Mouse (Mus musculus) hindbrain, embryonic 11.5 days (tissue): ENCODE results near the gene Klhl22. TPM values are rescaled to one million over a fixed set of nuclear protein-coding genes. Genes with fewer than 3 reads are reported as not detected.
A peak's percentile ranks its signal among the peaks of the same experiment; 100 is the strongest.

Experiments used
- ATAC-seq: fragments of 200-750 bp; cut with Nextera tagmentation; 2 replicates; pipeline ENCODE4 v1.8.0; 2017; ENCODE audit warnings: mild to moderate bottlenecking, moderate TSS enrichment, moderate library complexity; ENCODE audit not compliant: low FRiP score
- DNase-seq: peaks from one replicate; pipeline ENCODE4 v3.0.0-alpha.2; 2015; ENCODE audit warnings: low spot score
- H3K27ac ChIP-seq: fragments of 300-500 bp; sonication (generic); 2 replicates; pipeline ENCODE4 v1.5.1; 2014; ENCODE audit warnings: mild to moderate bottlenecking, low read depth, low read length
- H3K27me3 ChIP-seq: fragments of 300-500 bp; sonication (generic); 2 replicates; pipeline ENCODE4 v1.6.1; 2014; ENCODE audit warnings: mild to moderate bottlenecking, low read length, moderate library complexity, mixed read lengths; ENCODE audit not compliant: control insufficient read depth, insufficient read depth
- H3K36me3 ChIP-seq: fragments of 300-500 bp; sonication (generic); 2 replicates; pipeline ENCODE4 v1.6.1; 2014; ENCODE audit warnings: mild to moderate bottlenecking, low read length, moderate library complexity, mixed read lengths; ENCODE audit not compliant: control insufficient read depth, insufficient read depth
- H3K4me1 ChIP-seq: fragments of 300-500 bp; sonication (generic); replicated peaks from 2 replicates; pipeline ENCODE4 v1.6.1; 2014; ENCODE audit warnings: low read length, mixed read lengths; ENCODE audit not compliant: control insufficient read depth, insufficient read depth
- H3K4me2 ChIP-seq: fragments of 300-500 bp; sonication (generic); replicated peaks from 2 replicates; pipeline ENCODE4 v1.6.1; 2014; ENCODE audit warnings: mild to moderate bottlenecking, low read depth, low read length
- H3K4me3 ChIP-seq: fragments of 300-500 bp; sonication (generic); 2 replicates; pipeline ENCODE4 v1.5.1; 2014; ENCODE audit warnings: low read depth, low read length
- H3K9ac ChIP-seq: fragments of 300-500 bp; sonication (generic); 2 replicates; pipeline ENCODE4 v1.6.1; 2014; ENCODE audit warnings: low read depth, low read length
- H3K9me3 ChIP-seq: fragments of 300-500 bp; sonication (generic); 2 replicates; pipeline ENCODE4 v1.6.1; 2016; ENCODE audit warnings: low read length; ENCODE audit not compliant: control insufficient read depth
- WGBS: fragments of 180-500 bp; shearing (Covaris S2); extraction: QIAGEN DNeasy Blood & Tissue Kit; methylation state at CpG from one replicate; pipeline ENCODE4 v1.1.7; 2014; 5-methylcytosine and 5-hydroxymethylcytosine counted together
- polyA plus RNA-seq: library from polyadenylated mRNA; unstranded; fragments of >200 nt; fragmentation: Nextera tagmentation; extraction: Ambion mirVana; gene quantifications from 2 replicates; pipeline ENCODE4 v1.2.1, GENCODE M21; 2014

The Klhl22 gene
- polyA plus RNA-seq, 1 experiment from 2014 or later = 45.0 TPM

DNA sequence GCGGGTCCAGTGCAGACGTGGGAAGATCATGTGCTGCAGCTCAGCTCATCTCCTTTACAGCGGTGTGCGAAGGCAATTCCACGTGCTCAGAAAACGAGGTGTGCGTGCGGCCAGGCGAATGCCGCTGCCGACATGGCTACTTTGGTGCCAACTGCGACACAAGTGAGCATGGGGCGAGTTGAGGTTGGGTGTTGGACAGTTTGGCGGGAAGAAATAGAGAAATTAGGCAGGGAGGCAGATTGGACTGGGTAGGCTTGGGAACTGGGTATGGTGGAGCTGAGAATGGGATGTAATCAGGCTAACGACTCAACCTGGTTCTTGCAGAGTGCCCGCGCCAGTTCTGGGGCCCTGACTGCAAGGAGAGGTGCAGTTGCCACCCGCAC, 43.0 kb downstream of the Klhl22 start:
- peaks cover 92% of the 10 kb centered on the region for H3K27me3 ChIP-seq
- no peak for ATAC-seq

DNA sequence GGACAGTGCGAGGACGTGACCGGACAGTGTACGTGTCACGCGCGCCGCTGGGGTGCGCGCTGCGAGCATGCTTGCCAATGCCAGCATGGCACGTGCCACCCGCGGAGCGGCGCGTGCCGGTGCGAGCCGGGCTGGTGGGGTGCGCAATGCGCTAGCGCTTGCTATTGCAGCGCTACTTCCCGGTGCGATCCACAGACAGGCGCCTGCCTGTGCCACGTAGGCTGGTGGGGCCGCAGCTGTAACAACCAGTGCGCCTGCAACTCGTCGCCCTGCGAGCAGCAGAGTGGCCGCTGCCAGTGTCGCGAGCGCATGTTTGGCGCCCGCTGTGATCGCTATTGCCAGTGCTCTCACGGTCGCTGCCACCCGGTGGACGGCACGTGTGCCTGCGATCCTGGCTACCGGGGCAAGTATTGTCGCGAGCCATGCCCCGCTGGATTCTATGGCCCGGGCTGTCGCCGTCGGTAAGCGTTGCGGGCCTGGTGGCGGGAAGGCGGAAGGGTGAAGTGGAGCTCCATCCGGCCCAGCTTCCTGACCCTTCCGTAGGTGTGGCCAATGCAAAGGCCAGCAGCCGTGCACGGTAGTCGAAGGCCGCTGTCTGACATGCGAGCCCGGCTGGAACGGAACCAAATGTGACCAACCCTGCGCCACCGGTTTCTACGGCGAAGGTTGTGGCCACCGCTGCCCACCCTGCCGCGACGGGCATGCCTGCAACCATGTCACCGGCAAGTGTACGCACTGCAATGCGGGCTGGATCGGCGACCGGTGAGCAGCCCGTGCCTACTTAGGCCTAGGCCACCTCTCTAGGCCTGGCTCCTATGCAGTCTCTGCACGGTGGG, 43.6 kb downstream of the Klhl22 start:
- Histone ChIP-seq H3K36me3 (no peaks in the 10 kb centered on the region), H3K9me3 (no peaks in the 10 kb centered on the region), H3K4me3 (peak overlapping the region; percentile 23), H3K4me1 (peaks cover 20% of the 10 kb centered on the region), H3K27me3 (peaks cover 88% of the 10 kb centered on the region), H3K27ac (no peak overlapping the region), H3K4me2 (peak overlapping the region; percentile 47), H3K9ac (no peak overlapping the region)
- ATAC-seq = no peak
- 3% methylated on average over 83 of the region's 83 CpGs for WGBS
- peak; percentile 58 for DNase-seq

More for the DNA sequence above, 43.0 kb downstream of the Klhl22 start:
- DNase-seq = no peak
- Histone ChIP-seq H3K36me3 (no peaks in the 10 kb centered on the region), H3K4me3 (peak overlapping the region; percentile 23), H3K9me3 (no peaks in the 10 kb centered on the region), H3K4me1 (peaks cover 18% of the 10 kb centered on the region), H3K4me2 (peak overlapping the region; percentile 47; the same call in 1 of the 2 replicates), H3K9ac (no peak overlapping the region), H3K27ac (no peak overlapping the region)
- 5% methylated on average over 18 of the region's 18 CpGs for WGBS

DNA sequence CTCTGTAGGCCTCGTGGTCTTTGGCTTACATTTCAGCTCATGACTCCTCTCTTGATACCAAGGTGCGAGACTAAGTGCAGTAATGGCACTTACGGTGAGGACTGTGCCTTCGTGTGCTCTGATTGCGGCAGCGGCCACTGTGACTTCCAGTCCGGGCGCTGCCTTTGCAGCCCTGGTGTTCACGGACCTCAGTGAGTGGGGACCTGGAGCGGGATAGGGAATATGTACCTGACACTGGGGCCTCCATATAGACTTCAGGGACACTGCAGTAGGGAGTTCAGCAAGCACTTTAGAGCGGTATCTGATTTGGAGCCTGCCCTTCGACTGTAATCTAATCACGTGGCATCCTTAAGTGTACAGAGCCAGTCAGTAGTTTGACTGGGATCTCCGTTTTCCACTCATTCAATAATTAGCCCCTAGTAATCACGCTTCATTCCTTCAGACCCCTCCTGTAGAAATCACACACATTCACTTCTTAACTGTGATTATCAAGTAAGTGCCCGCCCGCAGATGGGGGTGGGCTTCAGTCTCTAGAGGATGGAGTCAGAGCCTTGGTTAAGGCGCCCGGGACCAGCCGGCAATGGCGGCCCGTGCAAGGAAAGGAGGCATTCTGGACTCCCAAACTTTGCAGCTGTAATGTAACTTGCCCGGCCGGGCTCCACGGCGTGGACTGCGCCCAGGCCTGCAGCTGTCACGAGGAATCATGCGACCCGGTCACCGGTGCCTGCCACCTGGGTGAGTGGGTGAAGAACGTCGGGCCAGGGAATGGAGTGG, 44.4 kb downstream of the Klhl22 start:
- no peak for DNase-seq
- Histone ChIP-seq H3K36me3 (no peaks in the 10 kb centered on the region), H3K27me3 (peaks cover 87% of the 10 kb centered on the region), H3K4me3 (peak overlapping the region; percentile 30), H3K4me1 (peaks cover 21% of the 10 kb centered on the region), H3K4me2 (peak overlapping the region; percentile 47), H3K27ac (no peak overlapping the region), H3K9ac (no peak overlapping the region), H3K9me3 (no peaks in the 10 kb centered on the region)
- WGBS = 9% methylated on average over 33 of the region's 33 CpGs
- ATAC-seq = no peak; the same call in 1 of the 2 replicates

DNA sequence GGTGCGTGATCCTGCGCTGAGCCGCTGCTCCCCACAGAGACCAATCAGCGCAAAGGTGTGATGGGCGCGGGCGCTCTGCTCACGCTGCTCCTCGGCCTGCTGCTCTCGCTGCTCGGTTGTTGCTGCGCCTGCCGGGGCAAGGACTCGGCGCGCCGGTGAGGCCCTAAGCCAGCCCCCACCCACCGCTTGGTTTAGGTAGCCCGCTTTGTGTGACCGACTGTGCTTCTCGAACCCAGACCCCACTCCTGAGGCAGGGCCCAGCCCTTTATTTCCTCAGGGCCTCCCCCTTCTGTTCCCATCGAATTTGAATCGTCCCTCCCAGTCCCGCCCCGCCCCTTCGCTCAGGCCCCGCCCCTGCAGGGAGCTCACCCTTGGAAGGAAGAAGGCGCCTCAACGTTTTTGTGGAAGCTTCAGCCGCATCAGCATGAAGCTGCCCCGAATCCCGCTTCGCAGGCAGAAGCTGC, 45.1 kb downstream of the Klhl22 start:
- Histone ChIP-seq H3K27me3 (peaks cover 81% of the 10 kb centered on the region), H3K9me3 (no peaks in the 10 kb centered on the region), H3K9ac (no peak overlapping the region), H3K4me1 (peaks cover 21% of the 10 kb centered on the region), H3K36me3 (no peaks in the 10 kb centered on the region), H3K27ac (no peak overlapping the region), H3K4me2 (peak overlapping the region; percentile 43), H3K4me3 (peak overlapping the region; percentile 30)
- DNase-seq (peak; percentile 68), ATAC-seq (peak; percentile 15; the same call in 1 of the 2 replicates)
- 4% methylated on average over 33 of the region's 33 CpGs for WGBS

- Histone ChIP-seq H3K4me3 (no peak overlapping the region), H3K4me2 (no peak overlapping the region; the same call in 1 of the 2 replicates), H3K9me3 (no peaks in the 10 kb centered on the region), H3K36me3 (no peaks in the 10 kb centered on the region), H3K4me1 (peaks cover 21% of the 10 kb centered on the region), H3K9ac (no peak overlapping the region), H3K27me3 (peaks cover 77% of the 10 kb centered on the region), H3K27ac (no peak overlapping the region)
- 14% methylated on average over 6 of the region's 7 CpGs for WGBS
- no peak for ATAC-seq
- peak; percentile 40 for DNase-seq
These were observed 45.6 kb downstream of the Klhl22 start for GRCm38 (mm10) chr16:17804982-17805381.

DNA sequence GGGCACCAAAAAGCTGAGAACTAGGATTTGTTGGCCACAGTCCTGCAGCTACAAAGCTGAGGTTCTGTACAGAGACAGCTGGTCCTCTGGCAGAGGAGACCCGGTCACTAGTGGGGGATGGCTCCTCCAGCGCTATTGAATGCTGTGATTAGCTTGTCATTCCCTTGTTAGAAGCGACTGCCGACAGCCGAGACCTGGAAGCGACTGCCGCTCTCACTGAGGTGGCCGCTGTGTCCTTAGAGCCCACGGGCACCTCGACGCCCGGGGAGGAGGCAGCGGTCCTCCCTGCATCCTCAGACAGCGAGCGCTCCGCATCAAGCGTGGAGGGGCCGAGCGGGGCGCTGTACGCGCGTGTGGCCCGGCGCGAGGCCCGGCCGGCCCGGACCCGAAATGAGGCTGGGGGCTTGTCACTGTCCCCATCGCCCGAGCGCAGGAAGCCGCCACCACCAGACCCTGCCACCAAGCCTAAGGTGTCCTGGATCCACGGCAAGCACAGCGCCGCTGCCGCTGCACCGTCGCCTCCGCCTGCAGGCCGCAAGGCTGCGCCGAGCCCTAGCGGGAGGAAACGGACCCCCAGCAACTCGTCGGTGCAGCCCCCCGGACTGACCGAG, 47.3 kb downstream of the Klhl22 start:
- Histone ChIP-seq H3K9me3 (no peaks in the 10 kb centered on the region), H3K9ac (peak overlapping the region; percentile 81), H3K4me2 (peak overlapping the region; percentile 99), H3K36me3 (no peaks in the 10 kb centered on the region), H3K4me3 (peak overlapping the region; percentile 55), H3K4me1 (peaks cover 21% of the 10 kb centered on the region), H3K27ac (peak overlapping the region; percentile 51), H3K27me3 (peaks cover 66% of the 10 kb centered on the region)
- DNase-seq (peak; percentile 70), ATAC-seq (peak; percentile 48)
- 4% methylated on average over 49 of the region's 50 CpGs for WGBS

DNA sequence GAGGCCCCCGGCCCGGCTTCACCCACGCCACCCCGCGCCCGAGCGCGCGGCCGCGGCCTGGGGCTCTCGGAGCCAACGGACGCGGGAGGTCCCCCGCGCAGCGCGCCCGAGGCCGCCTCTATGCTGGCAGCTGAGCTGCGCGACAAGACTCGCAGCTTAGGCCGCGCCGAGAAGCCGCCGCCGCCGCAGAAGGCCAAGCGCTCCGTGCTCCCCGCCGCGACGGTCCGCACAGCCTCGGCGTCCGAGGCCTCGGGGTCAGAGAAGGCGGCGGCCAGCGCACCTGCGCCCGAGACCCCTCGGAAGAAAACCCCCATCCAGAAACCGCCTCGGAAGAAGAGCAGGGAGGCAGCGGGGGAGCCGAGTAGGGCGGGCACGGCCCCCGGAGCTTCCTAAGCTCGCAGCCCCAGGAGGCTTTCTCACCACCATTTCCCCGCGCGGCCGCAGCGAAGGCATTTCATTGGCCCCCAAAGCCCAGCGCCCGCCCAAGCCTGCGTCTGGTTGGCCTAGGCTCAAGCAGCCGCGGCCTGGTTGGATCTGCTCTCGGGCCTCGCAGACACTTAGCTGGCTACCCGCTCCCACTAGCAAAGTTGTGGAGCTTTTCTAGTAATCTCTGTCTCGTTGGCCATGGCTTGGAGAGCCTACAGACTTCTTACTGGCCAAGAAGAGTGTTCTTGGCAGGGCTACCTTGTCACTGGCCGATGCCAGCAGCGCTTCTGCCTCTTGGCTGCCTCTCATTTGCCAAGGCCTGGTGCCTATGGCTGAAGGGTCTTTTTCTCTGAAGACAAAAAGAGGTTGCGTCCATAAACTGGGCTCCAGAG, 48.0 kb downstream of the Klhl22 start:
- Histone ChIP-seq H3K4me3 (peak overlapping the region; percentile 55), H3K4me2 (peak overlapping the region; percentile 99), H3K27ac (peak overlapping the region; percentile 51), H3K9ac (peak overlapping the region; percentile 81), H3K36me3 (no peaks in the 10 kb centered on the region), H3K27me3 (peaks cover 58% of the 10 kb centered on the region), H3K4me1 (peaks cover 21% of the 10 kb centered on the region), H3K9me3 (no peaks in the 10 kb centered on the region)
- peak; percentile 84 for ATAC-seq
- 3% methylated on average over 72 of the region's 73 CpGs for WGBS
- peak; percentile 93 for DNase-seq

DNA sequence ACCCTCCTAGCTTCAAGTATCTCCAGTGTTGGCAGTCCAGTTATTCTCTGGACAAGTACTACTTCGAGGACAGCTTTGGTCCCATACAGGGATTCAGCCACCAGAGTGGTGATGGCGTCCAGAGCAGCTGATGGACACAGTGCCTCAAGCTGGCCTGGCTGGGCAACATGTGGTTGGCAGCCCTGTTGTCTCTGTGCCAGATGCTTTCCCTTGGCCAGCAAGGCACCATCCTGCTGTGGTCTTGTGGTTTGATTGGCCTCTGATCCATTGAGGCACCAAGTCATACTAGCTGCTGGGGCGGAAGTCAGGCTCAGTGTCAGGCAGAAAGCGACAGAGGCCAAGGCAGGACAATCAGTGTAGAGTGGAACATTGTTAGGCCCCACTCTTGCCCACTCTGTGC, 49.7 kb downstream of the Klhl22 start:
- Histone ChIP-seq H3K9me3 (no peaks in the 10 kb centered on the region), H3K36me3 (no peaks in the 10 kb centered on the region), H3K4me1 (peaks cover 12% of the 10 kb centered on the region), H3K4me2 (no peak overlapping the region), H3K4me3 (no peak overlapping the region), H3K27ac (no peak overlapping the region), H3K27me3 (peaks cover 44% of the 10 kb centered on the region), H3K9ac (no peak overlapping the region)
- DNase-seq (no peak), ATAC-seq (no peak)
- 69% methylated on average over 4 of the region's 4 CpGs for WGBS
